Mouse (Mus musculus) midbrain, postnatal 0 days (tissue): ENCODE data around the gene Gm20795. TPM values are rescaled to one million over a fixed set of nuclear protein-coding genes. Genes with fewer than 3 reads are reported as not detected.
"Not testable (repeated sequence)": the region's sequence is repeated elsewhere in the genome, so short reads cannot be mapped to it uniquely, and the experiment has no call there.

Experiments used
- ATAC-seq: fragments of 200-750 bp; cut with Nextera tagmentation; 2 replicates; pipeline ENCODE4 v1.8.0; 2017; ENCODE audit warnings: moderate number of reproducible peaks, mild to moderate bottlenecking, moderate TSS enrichment, moderate library complexity; ENCODE audit not compliant: low FRiP score
- DNase-seq: peaks from one replicate; pipeline ENCODE4 v3.0.0-alpha.2; 2015; ENCODE audit warnings: low spot score
- H3K27ac ChIP-seq: fragments of 300-500 bp; sonication (generic); 2 replicates; pipeline ENCODE4 v1.5.1; 2014; ENCODE audit warnings: low read depth, mild to moderate bottlenecking, low read length, mixed read lengths
- H3K27me3 ChIP-seq: fragments of 300-500 bp; sonication (generic); 2 replicates; pipeline ENCODE4 v1.6.1; 2014; ENCODE audit warnings: low read length, control low read depth, mixed read lengths; ENCODE audit not compliant: insufficient read depth
- H3K36me3 ChIP-seq: fragments of 300-500 bp; sonication (generic); 2 replicates; pipeline ENCODE4 v1.6.1; 2014; ENCODE audit warnings: low read length, control low read depth, mixed read lengths; ENCODE audit not compliant: insufficient read depth
- H3K4me1 ChIP-seq: fragments of 300-500 bp; sonication (generic); 2 replicates; pipeline ENCODE4 v1.6.1; 2014; ENCODE audit warnings: mild to moderate bottlenecking, control low read depth, antibody characterized with exemption, low read length, mixed read lengths; ENCODE audit not compliant: insufficient read depth
- H3K4me2 ChIP-seq: fragments of 300-500 bp; sonication (generic); 2 replicates; pipeline ENCODE4 v1.6.1; 2014; ENCODE audit warnings: low read depth, mild to moderate bottlenecking, low read length, mixed read lengths; ENCODE audit not compliant: poor library complexity, severe bottlenecking
- H3K4me3 ChIP-seq: fragments of 300-500 bp; sonication (generic); 2 replicates; pipeline ENCODE4 v1.5.1; 2014; ENCODE audit warnings: low read depth, mild to moderate bottlenecking, low read length, moderate library complexity
- H3K9ac ChIP-seq: fragments of 300-500 bp; sonication (generic); replicated peaks from 2 replicates; pipeline ENCODE4 v1.6.1; 2014; ENCODE audit warnings: mild to moderate bottlenecking, low read length, moderate library complexity, mixed read lengths; ENCODE audit not compliant: poor library complexity, severe bottlenecking
- H3K9me3 ChIP-seq: fragments of 300-500 bp; sonication (generic); 2 replicates; pipeline ENCODE4 v1.6.1; 2016; ENCODE audit warnings: low read length, control low read depth
- WGBS: fragments of 180-500 bp; shearing (Covaris S2); extraction: QIAGEN DNeasy Blood & Tissue Kit; methylation state at CpG from one replicate; pipeline ENCODE4 v1.1.7; 2014; 5-methylcytosine and 5-hydroxymethylcytosine counted together
- polyA plus RNA-seq: library from polyadenylated mRNA; unstranded; fragments of >200 nt; fragmentation: Nextera tagmentation; extraction: Ambion mirVana; gene quantifications from 2 replicates; pipeline ENCODE4 v1.2.1, GENCODE M21; 2015
- total RNA-seq: library from RNA; depleted of rRNA; stranded (reverse); fragments of >200 nt; gene quantifications from 2 replicates; pipeline ENCODE4 v1.2.3, GENCODE M21; 2014; rRNA removed

Gene Gm20795
- not detected in 2 replicates for total RNA-seq
- polyA plus RNA-seq, result not detected in 2 replicates

DNA sequence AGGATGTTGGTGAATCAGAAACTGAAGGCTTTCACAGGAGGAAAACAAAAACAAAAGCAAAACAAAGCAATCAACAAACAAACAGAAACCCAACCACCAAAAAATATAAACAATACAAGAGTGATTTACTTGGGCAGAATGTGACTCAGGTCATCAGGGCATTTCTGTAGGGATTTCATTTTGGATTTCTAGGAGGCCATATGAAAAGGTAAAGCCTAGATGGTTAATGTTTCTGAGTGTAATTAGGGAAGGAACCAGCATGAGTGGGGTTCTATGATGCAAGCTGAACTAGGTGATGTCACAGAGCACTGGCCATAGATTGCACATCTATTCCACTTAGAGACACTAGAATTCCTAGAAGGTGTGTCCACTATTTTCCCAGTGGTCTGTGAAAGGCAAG is at the start of gene Gm20795:
TSS of gene Gm20795 (plus strand) at position 301 of the 400 bp plus-strand sequence.
- H3K4me3 ChIP-seq, H3K27me3 ChIP-seq, H3K9me3 ChIP-seq, H3K4me2 ChIP-seq, H3K9ac ChIP-seq, H3K4me1 ChIP-seq, ATAC-seq, H3K27ac ChIP-seq, H3K36me3 ChIP-seq, DNase-seq: not testable (repeated sequence)

DNA sequence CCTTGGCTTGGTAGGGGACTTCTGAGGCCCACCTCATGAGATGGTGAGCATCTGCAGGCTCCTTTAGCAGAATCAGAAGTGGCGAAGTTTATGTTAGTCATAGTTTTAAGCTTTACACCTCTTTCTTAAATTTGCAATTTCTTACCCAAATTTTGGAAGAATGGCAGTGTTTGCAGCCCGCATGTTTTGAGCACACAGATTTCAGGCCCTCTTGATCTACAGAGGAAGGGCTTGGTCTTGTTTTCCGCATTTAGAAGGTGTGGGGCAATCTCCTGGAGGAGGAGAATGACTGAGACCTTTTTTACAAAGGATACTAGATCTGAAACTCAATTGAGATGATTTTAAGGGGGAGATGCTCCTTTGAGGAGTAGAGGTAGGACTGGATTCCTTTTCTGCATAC is 29.0 kb upstream of the Gm20795 start, which contains the start of gene Gm21797:
TSS of gene Gm21797 (minus strand) at position 101 of the 400 bp plus-strand sequence.
- not testable (repeated sequence) for H3K27ac ChIP-seq
- WGBS, result no CpG with 5 or more reads among the region's 3 CpGs

More for the DNA sequence above, 29.0 kb upstream of the Gm20795 start, which contains the start of gene Gm21797:
- H3K4me3 ChIP-seq, ATAC-seq, H3K9me3 ChIP-seq, H3K4me2 ChIP-seq, DNase-seq, H3K9ac ChIP-seq, H3K27me3 ChIP-seq, H3K4me1 ChIP-seq, H3K36me3 ChIP-seq: not testable (repeated sequence)

Other genes with a start within 250 kb of the Gm20795 start
- gene Gm21852, start 152.9 kb upstream of the Gm20795 start, total RNA-seq, result not detected in 2 replicates
- not detected in 2 replicates for gene Gm21852, start 152.9 kb upstream of the Gm20795 start, polyA plus RNA-seq
- not detected in 2 replicates for gene Gm21797, start 29.1 kb upstream of the Gm20795 start, total RNA-seq
- gene Gm21797, start 29.1 kb upstream of the Gm20795 start, polyA plus RNA-seq, result not detected in 2 replicates